Mouse (Mus musculus) layer of hippocampus, adult 9-11 months (tissue): ENCODE measurements around the gene Disc1.

Source experiments
- DNase-seq: peaks from one replicate; pipeline ENCODE4 v3.0.0; 2022

Disc1 gene

DNA sequence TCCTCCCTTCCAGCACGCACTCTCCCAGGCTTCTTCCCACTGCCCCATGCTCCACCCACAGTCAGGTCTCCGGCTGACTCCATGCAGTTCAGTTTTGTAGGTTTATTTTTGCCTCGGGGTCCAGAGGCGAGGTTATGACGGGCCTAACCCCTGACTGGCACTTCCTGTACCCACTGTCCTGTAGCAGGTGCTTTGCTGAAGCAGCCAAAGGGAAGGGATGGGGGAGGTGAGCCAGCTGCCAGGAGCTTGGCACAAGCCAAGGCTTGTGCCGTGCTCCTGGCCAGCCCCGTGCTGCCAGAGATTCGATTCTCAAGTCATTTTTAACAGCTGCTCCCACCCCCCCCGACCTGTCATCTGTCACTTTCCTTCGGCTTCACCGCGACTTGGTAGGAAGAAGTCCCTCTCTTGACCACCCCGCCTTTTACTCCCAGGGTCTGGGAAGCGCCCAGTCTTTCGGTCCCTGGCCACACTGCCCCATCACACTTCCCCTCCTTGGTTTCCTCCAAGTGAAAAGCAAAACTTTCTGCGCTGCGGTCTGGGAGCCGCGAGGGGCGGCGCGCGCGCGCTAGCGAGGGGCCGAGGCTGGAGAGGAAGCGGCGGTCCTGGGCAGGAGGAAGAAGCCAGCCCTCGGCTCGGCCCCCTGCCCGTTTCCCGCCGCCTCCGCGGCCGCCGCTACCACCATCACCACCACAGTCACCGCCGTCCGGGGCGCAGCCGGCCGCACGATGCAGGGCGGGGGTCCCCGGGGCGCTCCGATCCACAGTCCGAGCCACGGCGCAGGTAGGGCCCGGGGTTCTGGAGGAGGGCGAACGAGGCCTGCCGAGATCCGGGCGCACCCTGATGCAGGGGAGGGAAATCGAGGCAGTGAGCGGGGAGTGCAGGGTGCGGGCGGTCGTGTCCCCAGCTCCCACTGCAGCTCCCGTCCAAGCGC lies at the start of gene Disc1:
Gene Disc1, plus strand, starts transcription at position 691 of the 931 bp plus-strand sequence.
- DNase-seq = peak; percentile 52

DNA sequence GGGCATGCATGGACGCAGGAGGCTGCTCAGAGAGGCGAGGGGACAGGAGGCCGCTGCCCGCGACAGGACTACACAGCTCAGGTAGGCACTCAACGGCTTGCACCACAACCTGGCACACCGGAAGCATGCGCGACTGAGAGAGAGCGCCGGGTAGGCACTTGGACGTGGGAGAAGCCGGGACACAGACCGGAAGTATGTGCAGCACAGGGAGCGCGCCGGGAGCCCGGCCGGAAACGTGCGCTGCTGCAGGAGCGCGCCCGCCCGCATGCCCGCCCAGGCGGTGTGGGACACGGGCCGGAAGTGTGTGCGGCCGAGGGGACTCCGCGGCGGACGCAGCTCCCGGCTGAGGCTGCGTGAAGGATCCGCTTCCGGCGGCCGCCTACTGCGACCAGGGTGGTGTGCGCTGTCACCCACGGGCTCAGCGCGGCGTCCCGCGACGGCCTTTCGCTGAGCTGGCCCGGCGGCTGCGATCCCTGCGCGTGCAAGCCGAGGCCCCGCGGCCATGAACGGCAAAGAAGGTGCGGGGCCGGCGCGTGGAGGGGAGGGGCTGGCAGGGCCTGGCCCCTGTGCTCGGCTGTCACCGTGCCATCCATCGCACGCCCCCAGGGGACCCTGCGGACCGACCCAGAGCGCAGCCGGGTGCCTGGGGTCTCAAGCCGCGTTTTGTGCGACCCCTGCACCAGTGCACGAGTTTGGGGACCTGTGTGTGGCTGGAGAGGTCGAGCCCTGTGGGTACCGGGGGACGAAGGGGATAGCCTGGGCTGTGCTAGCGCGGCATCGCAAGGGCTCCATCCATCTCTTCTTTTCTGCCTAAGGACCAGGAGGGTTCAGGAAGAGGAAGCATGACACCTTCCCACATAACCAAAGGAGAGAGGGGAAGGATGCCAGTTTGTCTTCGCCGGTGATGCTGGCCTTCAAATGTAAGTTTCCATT lies 41.0 kb upstream of the Disc1 start, which contains the start of gene Tsnax:
Gene Tsnax, plus strand, starts transcription at position 303 of the 933 bp plus-strand sequence.
- peak; percentile 95 for DNase-seq

DNA sequence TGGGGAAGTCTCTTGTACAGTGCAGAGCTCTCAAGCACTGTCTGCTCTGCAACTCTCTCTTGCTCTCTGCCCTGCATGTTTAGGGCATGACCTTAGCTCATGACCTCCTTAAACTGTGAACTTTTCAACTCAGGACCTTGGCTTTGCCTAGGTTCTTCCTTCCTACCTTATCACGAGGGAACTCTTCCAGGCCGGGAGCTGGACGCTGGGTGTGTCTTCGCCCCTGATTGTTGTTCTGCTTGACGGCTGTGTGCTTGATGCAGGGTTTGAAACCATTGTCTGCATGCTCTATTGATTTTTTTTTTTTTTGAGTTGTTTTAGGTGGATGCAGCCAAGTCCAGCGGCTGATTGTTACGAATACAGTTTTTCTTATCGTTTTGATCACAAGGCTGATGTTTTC lies 29.9 kb upstream of the Disc1 start:
- DNase-seq = no peak

DNA sequence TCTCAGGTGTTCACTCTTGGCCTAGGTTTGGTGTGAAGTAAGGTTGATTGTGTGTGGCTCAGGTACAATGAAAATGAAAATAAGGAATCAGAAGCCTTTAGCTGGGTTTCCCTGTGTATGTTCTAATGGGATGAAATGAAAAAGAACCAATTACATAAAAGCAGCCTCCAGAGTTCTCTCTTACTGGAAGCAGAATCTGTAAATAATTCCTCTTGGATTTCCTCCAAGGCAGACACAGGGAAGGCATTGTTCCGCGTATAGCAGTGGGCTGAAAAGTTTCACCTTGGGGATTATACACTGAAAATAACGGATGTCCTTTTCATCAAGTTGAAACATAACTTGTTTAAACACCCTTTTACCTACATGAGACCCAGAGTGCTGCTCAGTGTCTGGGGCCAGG lies 26.8 kb upstream of the Disc1 start:
- DNase-seq = no peak

DNA sequence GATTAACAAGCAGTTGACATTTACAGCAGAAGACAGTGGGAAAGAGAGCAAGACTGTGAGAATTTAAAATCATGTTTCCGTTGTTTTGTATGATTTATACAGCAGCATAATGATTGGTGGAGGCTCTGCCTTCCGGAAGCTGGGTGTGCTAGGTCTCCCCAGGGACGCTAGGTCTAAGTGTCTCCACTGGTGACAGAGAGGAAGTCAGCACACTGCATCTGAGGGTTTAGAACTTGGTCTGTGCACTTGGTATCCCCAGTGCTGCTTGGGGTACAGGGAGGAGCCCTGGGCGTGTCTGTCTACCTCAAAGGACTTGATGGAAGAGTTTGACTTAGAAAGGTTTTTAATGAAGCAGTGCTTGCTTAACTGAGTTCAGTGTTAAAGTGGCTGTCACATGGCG lies 25.2 kb upstream of the Disc1 start:
- DNase-seq = no peak

DNA sequence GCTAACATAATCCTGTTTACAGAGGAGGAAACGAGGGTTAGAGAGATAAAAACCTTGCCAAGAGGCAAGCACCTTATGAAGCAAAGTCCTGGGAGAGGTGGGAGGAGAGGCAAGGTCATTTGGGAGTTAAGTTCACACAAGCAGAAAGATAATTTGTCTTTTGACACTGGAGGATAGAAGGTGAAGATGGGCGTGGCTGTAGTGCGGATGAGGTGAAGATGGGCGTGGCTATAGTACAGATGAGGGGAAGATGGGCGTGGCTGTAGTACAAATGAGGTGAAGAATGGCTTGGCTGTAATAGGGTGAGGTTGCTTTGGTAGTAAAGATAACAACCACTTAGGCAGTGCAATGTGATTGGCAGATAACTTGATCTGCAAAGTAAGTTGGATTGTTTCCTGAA lies 22.7 kb upstream of the Disc1 start:
- DNase-seq = no peak

DNA sequence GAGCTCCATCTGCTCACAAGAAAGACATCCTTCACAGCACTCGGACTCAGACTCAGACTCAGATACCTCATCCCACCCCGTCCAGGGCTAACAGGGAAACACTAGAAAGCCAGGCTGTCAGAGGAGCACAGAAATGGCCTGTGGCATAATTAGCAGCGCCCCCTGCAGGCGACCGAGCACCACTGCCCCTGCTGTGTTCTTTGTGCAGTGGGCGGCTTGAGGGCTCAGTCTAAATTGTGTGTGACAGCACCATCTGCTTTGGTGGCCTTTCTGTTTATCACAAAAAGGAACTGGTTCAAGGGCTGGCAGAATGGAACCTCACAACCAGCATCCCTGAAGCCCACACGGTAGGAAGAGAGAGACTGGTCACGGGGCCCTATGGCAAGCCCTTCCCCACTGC lies 19.3 kb upstream of the Disc1 start:
- peak; percentile 52 for DNase-seq

DNA sequence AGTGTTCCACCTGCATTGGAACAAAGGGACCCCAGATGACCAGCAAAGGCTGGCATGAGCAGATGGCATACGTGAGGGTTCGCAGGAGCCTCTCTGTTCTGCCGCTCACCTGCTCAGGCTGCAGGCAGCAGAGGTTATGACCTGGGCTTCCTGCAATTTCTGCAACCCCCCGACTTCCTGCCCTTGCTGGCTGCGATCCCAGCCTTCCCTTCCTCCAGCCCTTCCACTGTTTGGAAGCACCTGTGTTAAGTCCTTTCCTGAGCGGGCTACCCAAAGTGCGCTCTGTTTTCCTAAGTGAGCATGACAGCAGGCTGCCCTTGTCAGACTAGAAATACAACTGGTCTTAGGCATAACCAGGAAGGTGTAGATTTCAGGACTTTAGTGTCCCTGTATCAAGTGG lies 16.9 kb upstream of the Disc1 start:
- DNase-seq = no peak

DNA sequence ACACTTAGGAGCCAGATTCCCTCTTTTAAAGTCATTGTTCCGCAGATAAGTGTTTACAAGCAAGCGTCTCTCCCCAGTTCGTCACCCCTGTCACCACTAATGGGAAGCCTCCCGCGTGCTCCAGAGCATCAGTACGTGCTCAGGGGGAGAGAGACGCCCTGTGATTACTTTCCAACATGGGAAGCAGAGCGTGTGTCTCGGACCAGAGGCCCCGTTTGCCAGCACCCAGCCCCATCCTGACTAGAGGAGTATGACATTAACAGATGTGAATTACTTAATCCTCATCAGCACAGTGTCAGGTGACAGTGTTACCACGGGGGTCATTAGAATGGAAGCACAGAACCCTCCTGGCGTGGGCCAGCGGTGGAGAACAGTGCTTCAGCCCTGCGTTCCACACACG lies 15.3 kb upstream of the Disc1 start:
- no peak for DNase-seq

DNA sequence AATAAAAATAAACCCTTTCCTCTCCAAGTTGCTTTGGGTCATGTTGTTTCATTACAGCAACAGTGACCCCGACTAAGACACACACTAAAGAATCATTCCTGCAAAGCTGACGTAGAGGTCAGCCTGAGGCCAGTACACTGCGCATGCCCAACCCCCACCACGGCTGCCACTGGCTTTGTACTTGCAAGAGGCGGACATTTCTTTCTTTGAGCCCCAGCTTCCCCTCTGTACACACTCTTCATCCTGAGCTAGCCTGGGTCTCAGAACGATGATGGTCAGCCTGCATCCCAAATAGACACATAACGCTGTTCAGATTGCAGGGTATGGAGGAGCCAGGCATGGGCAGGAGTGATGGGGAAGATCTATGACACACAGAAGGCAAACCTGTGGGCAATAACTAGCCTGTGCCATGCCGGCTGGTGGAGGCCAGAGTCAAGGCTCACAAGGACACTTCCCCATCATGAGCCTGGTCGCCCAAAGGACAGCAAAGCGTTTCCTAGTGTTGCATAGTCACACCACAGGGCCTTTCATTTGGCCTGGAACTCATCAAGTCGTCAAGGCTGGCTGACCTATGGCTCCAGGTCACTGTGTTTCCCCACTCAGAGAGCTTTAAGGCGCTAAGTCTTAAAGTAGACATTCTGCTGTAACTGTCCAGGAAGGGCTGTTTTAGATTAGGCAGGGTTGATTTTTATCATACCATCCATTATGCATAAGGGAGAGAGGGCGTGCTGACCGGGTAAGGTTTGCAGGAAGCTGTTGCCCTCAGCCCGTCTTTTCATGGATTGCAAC lies 13.2 kb upstream of the Disc1 start:
- DNase-seq = no peak

DNA sequence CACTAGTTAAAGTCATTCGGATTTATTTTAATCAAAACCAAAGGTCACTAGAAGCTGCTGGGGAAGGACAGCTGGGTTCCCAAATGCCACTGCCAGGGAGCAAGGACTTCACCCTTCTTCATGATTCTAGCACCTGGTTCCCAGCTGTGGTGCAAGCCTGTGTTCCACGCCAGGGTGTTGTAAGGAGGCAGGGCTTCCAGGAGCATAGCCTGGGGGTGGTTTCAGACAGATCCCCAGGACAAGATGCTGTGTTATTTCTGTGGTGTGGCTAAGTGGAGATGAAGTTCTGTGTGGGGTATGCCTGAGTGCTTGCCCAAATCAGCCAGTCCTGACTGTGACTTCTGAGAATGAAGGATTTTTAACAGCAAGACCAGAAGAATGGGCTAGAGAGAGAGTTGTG lies 12.5 kb upstream of the Disc1 start:
- DNase-seq = no peak

DNA sequence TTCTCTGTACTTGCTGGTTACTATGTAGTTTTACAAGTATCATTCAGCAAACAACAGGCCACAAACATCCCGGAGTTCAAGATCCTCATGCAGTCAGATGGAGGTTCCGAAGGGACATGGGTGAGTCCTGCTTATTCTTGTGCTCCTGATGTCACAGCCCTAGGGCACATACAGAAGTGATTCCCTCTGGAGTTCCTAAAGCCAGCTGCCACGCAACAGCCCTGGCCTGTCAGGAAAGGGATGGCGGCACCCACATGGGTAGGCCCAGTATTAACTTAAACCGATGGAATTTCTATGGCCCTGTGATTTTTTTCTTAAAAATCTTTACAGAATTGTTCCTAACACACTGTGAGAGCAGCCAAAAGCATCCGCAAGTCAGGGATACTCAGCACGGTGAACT lies 10.6 kb upstream of the Disc1 start:
- no peak for DNase-seq

DNA sequence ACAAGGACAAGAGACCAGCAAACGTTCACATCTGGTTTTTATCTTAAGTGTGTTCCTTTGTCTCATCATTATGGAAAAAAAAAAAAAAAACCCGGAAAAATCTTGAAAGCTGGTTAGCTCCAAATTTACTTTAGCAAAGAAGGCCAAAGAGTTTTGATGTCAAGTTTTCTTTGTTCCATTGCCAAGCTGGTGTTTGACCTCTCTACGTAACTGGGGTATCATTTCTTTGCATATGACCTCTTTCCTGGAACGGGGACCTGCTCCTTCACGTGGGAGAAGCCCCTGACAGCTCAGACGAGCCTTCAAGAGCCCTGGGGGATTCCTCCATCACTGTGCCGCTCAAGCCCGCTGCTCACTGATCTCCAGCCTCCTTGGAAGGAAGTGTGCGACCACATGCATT lies 10.1 kb upstream of the Disc1 start:
- no peak for DNase-seq

DNA sequence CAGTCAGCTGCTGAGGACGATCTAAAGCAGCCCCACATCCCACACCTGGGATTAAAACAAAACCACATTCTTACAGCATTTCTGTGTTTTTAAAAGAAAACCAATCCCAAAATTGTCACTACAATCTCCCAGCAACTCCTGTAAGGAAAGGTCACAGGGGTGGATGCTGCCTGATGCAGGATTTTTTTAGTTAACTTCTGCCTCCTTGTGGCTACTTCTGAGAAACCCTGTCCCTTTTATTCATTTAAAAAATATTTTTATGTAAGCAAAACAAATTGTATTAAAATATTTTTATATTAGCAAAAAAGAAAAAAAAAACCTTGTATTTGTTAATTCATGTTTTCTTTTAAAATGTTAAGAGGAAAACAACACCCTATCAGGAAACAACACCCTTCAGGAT lies 8.2 kb upstream of the Disc1 start:
- no peak for DNase-seq

DNA sequence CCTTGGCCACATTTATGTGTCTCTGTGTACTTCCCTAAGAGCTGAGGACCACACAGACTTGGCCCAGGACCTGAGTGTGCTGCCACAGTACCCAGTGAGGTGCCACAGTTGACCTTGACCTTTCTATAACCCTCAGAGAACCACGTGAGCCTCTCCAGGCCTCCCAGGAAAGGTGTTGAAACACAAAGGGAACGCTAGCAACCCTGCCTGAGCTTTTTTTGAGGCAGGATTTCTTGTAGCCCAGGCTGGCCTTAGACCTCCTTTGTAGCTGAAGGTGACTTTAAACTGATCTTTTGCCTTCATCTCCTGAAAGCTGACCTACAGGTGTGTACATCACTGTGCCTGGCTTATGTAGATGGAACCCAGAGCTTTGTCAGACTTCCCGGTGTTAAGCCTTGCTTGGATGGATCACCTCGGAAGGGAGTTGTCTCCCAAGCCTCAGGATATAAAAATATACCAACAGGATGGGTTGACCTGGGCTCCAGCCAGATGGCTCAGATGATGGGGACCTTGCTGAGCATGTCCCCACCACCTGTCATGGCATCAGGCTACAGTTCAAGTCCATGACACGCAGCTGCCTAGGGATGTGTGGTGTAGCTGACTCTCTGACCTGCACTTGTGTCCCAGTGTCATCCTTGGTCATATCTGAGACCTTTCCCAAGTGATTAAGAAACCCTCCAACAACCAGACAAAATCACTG lies 4.8 kb upstream of the Disc1 start:
- no peak for DNase-seq

DNA sequence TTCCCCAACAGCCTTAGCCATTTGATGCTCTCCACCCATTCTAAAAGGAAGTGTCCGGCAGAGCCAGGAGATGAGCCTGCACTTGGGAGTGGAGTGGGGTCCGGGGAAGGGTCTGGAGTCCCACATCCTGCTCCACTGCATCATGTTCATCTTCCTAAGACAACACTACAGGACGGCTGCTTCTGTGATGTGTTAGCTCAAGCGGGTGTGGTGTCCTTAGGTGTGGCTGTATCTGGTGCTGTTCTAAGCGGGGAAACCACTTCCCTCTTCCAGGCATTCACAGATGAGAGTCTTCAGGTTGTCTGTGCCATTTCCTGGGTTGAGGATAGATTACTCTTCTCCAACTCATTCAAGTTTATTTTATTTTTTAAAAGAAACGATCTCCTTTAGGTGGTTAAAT lies 4.2 kb upstream of the Disc1 start:
- DNase-seq = no peak

DNA sequence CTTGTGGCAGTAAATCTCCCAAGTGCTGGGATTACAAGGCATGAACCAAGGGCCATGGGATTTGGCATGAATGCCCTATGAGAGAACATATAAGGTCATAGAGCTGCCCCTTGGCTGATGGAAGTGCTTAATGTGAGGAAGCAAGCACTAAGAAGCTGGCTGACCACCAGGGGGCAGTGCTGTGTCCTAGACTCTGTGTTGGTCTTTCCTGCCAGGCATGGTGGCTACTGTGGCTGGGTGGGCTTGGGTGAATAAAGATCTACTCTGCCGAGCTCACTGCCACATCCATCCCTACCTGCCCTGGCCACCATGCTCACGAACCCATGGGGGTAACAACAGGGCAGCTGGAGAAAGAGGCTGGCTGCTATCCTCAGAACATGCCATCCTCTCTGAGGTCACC lies 2.0 kb upstream of the Disc1 start:
- peak; percentile 60 for DNase-seq

DNA sequence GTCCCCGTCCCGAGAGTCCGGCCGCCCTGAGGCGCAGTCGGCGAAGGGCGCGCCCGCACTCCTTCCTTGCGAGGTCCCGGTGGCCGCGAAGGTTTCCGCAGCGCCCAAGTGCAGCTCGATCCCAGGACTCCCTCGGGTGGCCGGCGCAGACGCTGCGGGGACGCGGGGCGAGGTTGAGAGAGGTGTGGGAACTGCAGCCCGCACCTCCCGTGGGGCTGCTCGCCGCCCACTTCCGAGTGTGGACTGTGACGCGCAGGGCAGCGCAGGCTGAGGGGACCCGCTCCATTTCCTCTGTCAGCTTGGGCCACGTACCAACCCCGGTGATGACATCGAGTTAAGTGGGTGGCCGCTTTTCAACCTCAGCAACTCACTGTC lies 428 bp downstream of the Disc1 start:
- peak; percentile 57 for DNase-seq

DNA sequence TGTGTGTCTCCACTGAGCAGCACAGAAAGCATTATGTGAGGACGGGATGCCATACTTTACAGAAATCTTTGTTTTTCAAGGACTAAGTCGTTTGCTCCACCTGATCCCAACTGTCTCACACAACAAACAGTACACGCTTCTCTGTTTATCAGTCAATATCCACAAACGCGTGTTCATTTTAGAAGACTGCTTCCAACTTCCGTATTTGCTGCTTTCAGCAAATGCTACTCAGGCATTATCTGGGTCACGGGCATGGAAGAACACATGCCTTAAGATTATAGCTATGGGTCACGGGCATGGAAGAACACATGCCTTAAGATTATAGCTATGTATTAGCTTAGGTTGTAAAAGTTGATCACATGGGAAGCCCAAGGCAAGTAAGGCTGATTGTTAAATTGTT lies 6.9 kb downstream of the Disc1 start:
- no peak for DNase-seq

DNA sequence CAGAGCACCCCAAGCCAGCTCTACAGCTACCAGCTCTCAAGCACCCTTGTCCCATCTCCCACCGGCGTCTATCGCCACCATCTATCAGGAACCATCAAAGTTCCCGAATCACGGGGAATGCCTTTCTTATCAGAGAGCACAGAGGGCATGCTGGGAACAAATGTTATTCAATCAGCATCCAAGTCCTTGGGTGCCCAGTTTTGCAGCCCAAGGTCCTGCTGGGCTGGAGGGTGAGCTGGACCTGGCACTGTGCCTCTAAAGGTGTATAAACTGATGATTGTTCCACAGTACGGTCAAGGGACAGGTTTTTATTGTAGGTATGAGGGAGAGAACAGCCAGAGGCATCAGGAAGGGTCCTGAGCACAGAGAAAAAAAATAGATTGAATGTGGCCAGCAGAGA lies 11.6 kb downstream of the Disc1 start:
- no peak for DNase-seq

DNA sequence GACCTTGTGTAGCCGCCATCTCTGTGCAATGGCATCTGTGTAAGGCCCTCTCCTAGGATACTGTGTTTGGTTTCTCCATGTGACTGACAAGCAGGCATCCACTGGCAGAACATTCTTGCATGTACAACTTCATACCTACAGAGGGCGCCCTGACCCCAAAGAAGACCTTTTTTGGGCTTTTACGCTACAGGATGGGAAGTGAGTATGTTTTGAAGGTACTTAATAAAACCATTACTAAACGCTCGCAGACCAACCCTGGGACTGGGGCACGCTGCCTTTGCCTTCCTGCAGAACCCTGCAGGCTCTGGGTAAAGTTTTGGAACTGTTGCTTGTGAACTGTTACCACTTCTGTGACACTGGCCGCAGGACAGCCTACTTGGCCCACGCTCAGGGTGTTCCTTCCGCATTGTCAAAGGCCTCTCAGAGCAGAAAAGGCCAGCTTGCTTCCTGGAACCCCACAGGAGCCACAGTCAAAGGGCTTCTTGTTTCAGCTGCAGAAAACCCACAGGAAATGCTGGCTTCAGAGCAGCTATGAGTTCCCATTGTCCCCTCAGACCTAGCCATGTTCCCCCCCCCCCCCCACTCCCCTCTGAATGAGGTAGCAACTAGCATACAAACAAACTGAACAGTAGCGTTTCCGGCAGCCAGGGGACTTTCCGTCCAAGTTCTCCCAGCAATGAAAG lies 13.1 kb downstream of the Disc1 start:
- peak; percentile 92 for DNase-seq

DNA sequence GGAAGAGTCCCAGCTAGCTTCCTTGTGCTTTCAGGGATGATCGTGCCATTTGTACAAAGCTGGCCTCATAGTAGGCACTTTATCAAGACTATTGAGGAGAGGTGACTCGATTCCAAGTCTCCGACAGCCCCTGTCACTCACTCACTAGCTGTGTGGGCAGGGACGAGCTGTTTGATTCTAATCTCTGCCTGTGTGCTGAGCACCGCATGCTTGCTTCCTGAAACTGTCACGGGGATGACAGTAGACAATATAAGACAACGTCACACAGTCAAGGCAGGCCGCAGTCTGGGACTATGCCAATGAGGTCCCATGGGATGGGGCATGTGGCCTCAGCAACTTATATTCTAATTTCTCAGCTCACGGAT lies 13.6 kb downstream of the Disc1 start:
- DNase-seq = peak; percentile 70
